Mouse (Mus musculus): ENCODE data around the gene Adgrl2. TPM values are rescaled to one million over a fixed set of nuclear protein-coding genes. Genes with fewer than 3 reads are reported as not detected.

Adgrl2 gene
- total RNA-seq, 1 experiment = 36.6 TPM

- H3K36me3 ChIP-seq (ENCODE audit: control insufficient read depth, insufficient read depth, low read length, poor library complexity, severe bottlenecking) = no peaks in the 10 kb centered on the region
- no peaks in the 10 kb centered on the region for H3K9me3 ChIP-seq (ENCODE audit: control insufficient read depth, insufficient read depth, low read depth, low read length)
- H3K4me3 ChIP-seq (ENCODE audit: insufficient read depth in 1 of 2, low read depth in 1 of 2, low read length in 2 of 2, poor library complexity in 1 of 2, severe bottlenecking in 1 of 2) = no peak overlapping the region
- DNase-seq (ENCODE audit: low read depth, low spot score) = no peak
- H3K4me1 ChIP-seq (ENCODE audit: control insufficient read depth in 2 of 2, insufficient read depth in 2 of 2, low read length in 2 of 2, poor library complexity in 1 of 2) = no peaks in the 10 kb centered on the region
- no peak for TF ChIP-seq HCFC1 (IDR thresholded peaks at IDR 0.05; ENCODE audit: borderline replicate concordance, insufficient read depth, low read length)
- TF ChIP-seq ZC3H11A (IDR thresholded peaks at IDR 0.05; ENCODE audit: borderline replicate concordance, low read depth, low read length) = no peak
- no peak for TF ChIP-seq ZNF384 (IDR thresholded peaks at IDR 0.05; ENCODE audit: low read depth, low read length)
- TF ChIP-seq CHD2 (IDR thresholded peaks at IDR 0.05; ENCODE audit: low read depth, low read length) = no peak
- no peak for TF ChIP-seq MAFK (IDR thresholded peaks at IDR 0.05; ENCODE audit: insufficient read depth, low read depth, low read length)
- no peak overlapping the region for H3K27ac ChIP-seq (ENCODE audit: insufficient read depth, low read depth, low read length, poor library complexity, severe bottlenecking)
- in situ Hi-C loops (cut with MboI; ENCODE audit: low sequenced_read_pairs in 2 of 2, unreplicated experiment in 2 of 2) = no loop called here
- H3K9ac ChIP-seq (ENCODE audit: insufficient read depth, low read depth, low read length, poor library complexity, severe bottlenecking) = no peak overlapping the region
Measured at GRCm38 (mm10) chr3:148871792-148872464, 118.4 kb downstream of the Adgrl2 start.

- DNase-seq (ENCODE audit: low read depth, low spot score) = no peak
- in situ Hi-C loops (cut with MboI; ENCODE audit: low sequenced_read_pairs in 2 of 2, unreplicated experiment in 2 of 2) = no loop called here
Measured at GRCm38 (mm10) chr3:148867618-148868017, 122.7 kb downstream of the Adgrl2 start.

DNA sequence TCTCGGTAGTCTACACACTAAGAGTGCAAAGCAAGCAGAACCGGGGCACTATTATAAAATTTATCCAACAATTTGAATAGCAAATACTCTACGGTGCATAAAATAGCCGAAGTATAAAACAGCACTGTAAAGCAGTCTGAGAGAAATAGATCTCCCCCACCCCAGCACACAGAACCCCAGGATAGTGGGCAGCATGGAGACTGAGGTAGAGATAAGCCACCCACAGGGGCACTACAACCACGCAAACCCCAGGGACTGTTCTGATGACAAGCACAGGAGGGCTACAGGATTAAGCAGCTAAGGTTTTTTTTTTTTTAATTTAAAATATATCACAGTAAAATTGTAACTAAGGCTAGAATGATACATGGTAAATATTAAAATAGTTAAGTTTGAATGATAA lies 123.7 kb downstream of the Adgrl2 start:
- H3K9ac ChIP-seq (ENCODE audit: insufficient read depth, low read depth, low read length, poor library complexity, severe bottlenecking) = no peak overlapping the region
- H3K9me3 ChIP-seq (ENCODE audit: control insufficient read depth, insufficient read depth, low read depth, low read length) = no peaks in the 10 kb centered on the region
- H3K27ac ChIP-seq (ENCODE audit: insufficient read depth, low read depth, low read length, poor library complexity, severe bottlenecking) = no peak overlapping the region
- no peak overlapping the region for H3K4me3 ChIP-seq (ENCODE audit: insufficient read depth in 1 of 2, low read depth in 1 of 2, low read length in 2 of 2, poor library complexity in 1 of 2, severe bottlenecking in 1 of 2)
- DNase-seq (ENCODE audit: low read depth, low spot score) = no peak
- no peaks in the 10 kb centered on the region; the same call in 1 of the 2 replicates for H3K36me3 ChIP-seq (ENCODE audit: control insufficient read depth, insufficient read depth, low read length, poor library complexity, severe bottlenecking)
- in situ Hi-C loops (cut with MboI; ENCODE audit: low sequenced_read_pairs in 2 of 2, unreplicated experiment in 2 of 2) = no loop called here
- H3K4me1 ChIP-seq (ENCODE audit: control insufficient read depth in 2 of 2, insufficient read depth in 2 of 2, low read length in 2 of 2, poor library complexity in 1 of 2) = no peaks in the 10 kb centered on the region
- no peak for TF ChIP-seq HCFC1 (IDR thresholded peaks at IDR 0.05; ENCODE audit: borderline replicate concordance, insufficient read depth, low read length)
- no peak for TF ChIP-seq ZC3H11A (IDR thresholded peaks at IDR 0.05; ENCODE audit: borderline replicate concordance, low read depth, low read length)

More at GRCm38 (mm10) chr3:148867618-148868017, 122.7 kb downstream of the Adgrl2 start:
- no peaks in the 10 kb centered on the region for H3K4me1 ChIP-seq (ENCODE audit: control insufficient read depth in 2 of 2, insufficient read depth in 2 of 2, low read length in 2 of 2, poor library complexity in 1 of 2)
- H3K9me3 ChIP-seq (ENCODE audit: control insufficient read depth, insufficient read depth, low read depth, low read length) = no peaks in the 10 kb centered on the region
- H3K9ac ChIP-seq (ENCODE audit: insufficient read depth, low read depth, low read length, poor library complexity, severe bottlenecking) = no peak overlapping the region
- TF ChIP-seq CHD2 (IDR thresholded peaks at IDR 0.05; ENCODE audit: low read depth, low read length) (no peak), ZNF384 (IDR thresholded peaks at IDR 0.05; ENCODE audit: low read depth, low read length) (no peak), HCFC1 (IDR thresholded peaks at IDR 0.05; ENCODE audit: borderline replicate concordance, insufficient read depth, low read length) (no peak), ZC3H11A (IDR thresholded peaks at IDR 0.05; ENCODE audit: borderline replicate concordance, low read depth, low read length) (no peak), MAFK (IDR thresholded peaks at IDR 0.05; ENCODE audit: insufficient read depth, low read depth, low read length) (no peak)
- H3K36me3 ChIP-seq (ENCODE audit: control insufficient read depth, insufficient read depth, low read length, poor library complexity, severe bottlenecking) = no peaks in the 10 kb centered on the region; the same call in 1 of the 2 replicates
- H3K4me3 ChIP-seq (ENCODE audit: insufficient read depth in 1 of 2, low read depth in 1 of 2, low read length in 2 of 2, poor library complexity in 1 of 2, severe bottlenecking in 1 of 2) = no peak overlapping the region
- H3K27ac ChIP-seq (ENCODE audit: insufficient read depth, low read depth, low read length, poor library complexity, severe bottlenecking) = no peak overlapping the region

- TF ChIP-seq HCFC1 (IDR thresholded peaks at IDR 0.05; ENCODE audit: borderline replicate concordance, insufficient read depth, low read length) = no peak
- TF ChIP-seq MAFK (IDR thresholded peaks at IDR 0.05; ENCODE audit: insufficient read depth, low read depth, low read length) = no peak
- no peak for TF ChIP-seq ZNF384 (IDR thresholded peaks at IDR 0.05; ENCODE audit: low read depth, low read length)
- TF ChIP-seq ZC3H11A (IDR thresholded peaks at IDR 0.05; ENCODE audit: borderline replicate concordance, low read depth, low read length) = no peak
- no peak for TF ChIP-seq CHD2 (IDR thresholded peaks at IDR 0.05; ENCODE audit: low read depth, low read length)
- no peaks in the 10 kb centered on the region for H3K4me1 ChIP-seq (ENCODE audit: control insufficient read depth in 2 of 2, insufficient read depth in 2 of 2, low read length in 2 of 2, poor library complexity in 1 of 2)
- no peak overlapping the region for H3K9ac ChIP-seq (ENCODE audit: insufficient read depth, low read depth, low read length, poor library complexity, severe bottlenecking)
- no peaks in the 10 kb centered on the region for H3K9me3 ChIP-seq (ENCODE audit: control insufficient read depth, insufficient read depth, low read depth, low read length)
- DNase-seq (ENCODE audit: low read depth, low spot score) = no peak
- no peak overlapping the region for H3K4me3 ChIP-seq (ENCODE audit: insufficient read depth in 1 of 2, low read depth in 1 of 2, low read length in 2 of 2, poor library complexity in 1 of 2, severe bottlenecking in 1 of 2)
- H3K27ac ChIP-seq (ENCODE audit: insufficient read depth, low read depth, low read length, poor library complexity, severe bottlenecking) = no peak overlapping the region
- no peaks in the 10 kb centered on the region; the same call in 1 of the 2 replicates for H3K36me3 ChIP-seq (ENCODE audit: control insufficient read depth, insufficient read depth, low read length, poor library complexity, severe bottlenecking)
- in situ Hi-C loops (cut with MboI; ENCODE audit: low sequenced_read_pairs in 2 of 2, unreplicated experiment in 2 of 2) = no loop called here
Measured at GRCm38 (mm10) chr3:148866053-148866452, 124.3 kb downstream of the Adgrl2 start.

All from ES-E14 (cell line).